Mouse (Mus musculus) brain, embryonic 14.5 days (tissue): ENCODE results near the gene Rasl11b. TPM values are rescaled to one million over a fixed set of nuclear protein-coding genes. Genes with fewer than 3 reads are reported as not detected.

Source experiments
- DNase-seq: peaks from one replicate; pipeline ENCODE4 v3.0.0-alpha.2; 2011; ENCODE audit warnings: low read depth
- CTCF ChIP-seq: fragments of 200-500 bp; IDR thresholded peaks from 2 replicates; pipeline ENCODE4 v1.5.1; 2012; ENCODE audit warnings: inconsistent platforms, mild to moderate bottlenecking, moderate library complexity, borderline replicate concordance; ENCODE audit not compliant: insufficient read depth, insufficient read length; ENCODE audit errors: extremely low read depth
- POLR2A ChIP-seq: fragments of 200-500 bp; IDR thresholded peaks from 2 replicates; pipeline ENCODE4 v1.6.1; 2012; ENCODE audit warnings: mild to moderate bottlenecking, inconsistent platforms, borderline replicate concordance; ENCODE audit not compliant: poor library complexity, insufficient read depth, insufficient read length, severe bottlenecking; ENCODE audit errors: extremely low read depth
- polyA plus RNA-seq: library from polyadenylated mRNA; depleted of rRNA; stranded (reverse); fragments of >200 nt; gene quantifications from 2 replicates; pipeline ENCODE4 v1.2.3, GENCODE M21; 2012

Rasl11b gene
- polyA plus RNA-seq, 1 experiment, result 16.0 TPM

DNA sequence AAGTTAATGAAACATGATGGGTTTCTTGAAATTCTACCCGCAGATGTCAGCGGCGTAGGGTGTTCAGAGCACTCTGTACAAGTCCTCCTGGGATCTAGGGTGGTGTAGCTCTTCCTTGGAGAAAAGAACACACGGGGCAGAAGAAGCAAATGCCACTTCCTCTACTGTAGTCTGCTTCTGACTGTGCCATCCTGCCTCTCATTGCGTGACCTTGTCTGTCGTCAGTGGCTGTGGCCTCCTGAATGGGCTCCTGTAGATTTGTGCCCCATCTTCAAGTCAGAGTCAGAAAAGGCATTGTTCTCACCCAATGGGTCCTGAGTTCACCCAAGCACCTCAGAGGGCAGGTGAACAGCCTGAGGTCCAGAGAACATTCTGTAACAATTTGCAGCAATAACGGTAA, 30.5 kb upstream of the Rasl11b start:
- no peak for TF ChIP-seq POLR2A
- TF ChIP-seq CTCF, result no peak
- DNase-seq, result no peak

DNA sequence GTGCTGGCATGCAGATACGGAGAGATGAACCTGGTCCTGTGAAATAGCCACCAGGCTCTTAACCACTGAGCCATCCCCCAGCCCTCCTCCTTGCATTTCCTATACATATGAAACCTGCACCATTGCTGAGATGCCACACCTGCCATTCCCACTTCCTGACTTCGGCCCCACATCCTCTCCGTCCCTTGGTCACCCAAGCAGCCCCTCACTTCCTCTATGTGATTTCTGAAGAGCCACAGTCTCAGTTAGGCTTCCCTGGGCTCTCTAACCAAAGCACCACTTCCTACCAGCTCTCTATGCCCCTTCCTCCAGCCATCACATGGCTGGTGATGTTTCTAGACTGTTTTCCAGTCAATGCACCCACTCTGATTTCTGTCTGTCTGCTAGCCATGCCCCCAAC, 28.4 kb upstream of the Rasl11b start:
- DNase-seq, result no peak

DNA sequence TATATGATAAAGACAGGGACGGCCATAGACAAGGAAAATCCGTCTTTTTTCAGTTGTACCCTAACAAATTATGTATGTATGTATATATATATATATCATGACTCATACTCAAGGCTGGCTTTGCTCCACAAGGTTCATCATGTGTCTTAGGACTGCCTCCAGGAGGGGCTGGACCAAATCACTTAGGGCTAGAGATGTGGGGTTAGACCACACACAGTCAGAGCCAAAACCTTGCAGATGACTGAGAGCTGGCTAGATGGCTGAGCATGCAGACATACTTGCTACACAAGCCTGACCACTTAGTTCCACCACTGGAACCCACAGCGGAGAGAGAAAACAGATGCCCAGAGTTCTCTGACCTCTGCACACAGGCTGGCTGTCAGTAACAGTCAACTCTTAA, 27.0 kb upstream of the Rasl11b start:
- DNase-seq, result no peak
- no peak for TF ChIP-seq POLR2A
- TF ChIP-seq CTCF, result no peak

More for the DNA sequence above, 28.4 kb upstream of the Rasl11b start:
- no peak for TF ChIP-seq CTCF
- TF ChIP-seq POLR2A, result no peak

DNA sequence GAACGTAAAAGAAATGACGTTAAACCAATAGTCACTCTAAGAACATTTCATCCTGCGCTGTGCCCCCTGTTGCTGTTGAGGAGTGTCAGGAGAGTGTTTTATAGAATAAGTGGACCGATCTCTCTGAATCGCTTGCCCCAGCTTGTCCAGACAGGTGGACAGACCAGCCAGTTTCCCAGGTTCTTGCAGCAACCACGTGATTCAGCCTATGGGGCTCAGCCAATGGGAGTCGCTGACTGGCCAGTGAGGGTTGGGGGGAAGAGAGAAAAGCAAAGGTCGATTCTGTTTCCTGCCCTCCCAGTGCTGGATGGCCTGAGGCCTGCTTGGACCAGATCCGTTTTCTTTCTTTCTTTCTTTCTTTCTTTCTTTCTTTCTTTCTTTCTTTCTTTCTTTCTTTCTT, 23.3 kb upstream of the Rasl11b start:
- DNase-seq, result no peak
- TF ChIP-seq POLR2A (no peak), CTCF (no peak)

DNA sequence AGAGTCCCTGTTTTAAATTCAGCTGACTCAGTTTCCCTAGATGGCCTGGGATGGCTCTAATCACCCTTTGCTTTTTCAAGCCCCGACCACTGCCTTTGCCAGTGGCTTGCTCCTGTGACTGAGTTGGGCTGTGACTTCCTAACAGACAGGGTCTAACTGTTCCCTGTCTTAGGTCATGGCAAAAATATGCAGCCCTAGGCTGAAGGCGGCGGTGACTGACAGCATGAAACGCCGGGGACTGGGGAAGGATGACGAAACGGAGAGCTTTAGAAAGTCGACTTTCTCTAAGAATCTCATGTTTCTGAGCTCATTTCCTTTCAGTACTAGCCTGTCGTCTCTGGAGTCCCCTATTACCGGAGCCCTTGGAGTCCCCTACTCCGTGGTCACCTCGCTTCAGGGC, 22.9 kb upstream of the Rasl11b start:
- TF ChIP-seq POLR2A (no peak), CTCF (no peak)
- DNase-seq, result peak; percentile 69

DNA sequence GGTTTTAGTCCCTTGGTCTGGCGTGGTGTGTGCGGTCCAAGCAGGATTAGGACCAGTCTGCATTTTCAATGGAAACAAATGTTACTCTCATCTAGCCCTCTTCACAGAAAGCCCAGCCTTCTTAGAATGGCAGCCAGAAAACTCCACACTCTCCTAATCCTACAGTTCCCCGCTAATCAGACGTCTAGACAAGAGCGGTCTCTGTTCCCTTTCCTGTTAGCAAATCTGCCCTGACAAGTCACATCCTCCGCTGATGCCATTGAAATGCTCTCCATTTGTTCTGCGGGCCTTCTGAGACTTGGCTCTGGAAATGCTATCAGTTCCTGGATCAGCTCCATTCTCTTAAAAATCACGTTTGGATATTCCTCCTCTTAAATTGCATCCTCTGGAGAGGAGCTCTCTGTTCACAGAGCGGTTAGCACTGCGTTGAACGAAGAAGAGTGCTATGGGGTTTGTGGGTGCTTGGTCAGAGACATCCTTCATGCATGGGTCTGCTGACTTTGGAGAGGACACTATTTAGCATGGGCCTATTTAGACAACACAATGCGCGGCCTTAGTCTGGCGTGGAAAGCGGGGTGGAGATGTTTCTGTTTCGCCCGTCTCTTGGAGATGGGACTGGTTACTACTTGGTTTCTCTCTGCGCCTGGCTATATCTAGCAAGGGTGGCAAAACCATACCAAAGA, 21.8 kb upstream of the Rasl11b start:
- no peak for TF ChIP-seq POLR2A
- peak; percentile 94 for DNase-seq

DNA sequence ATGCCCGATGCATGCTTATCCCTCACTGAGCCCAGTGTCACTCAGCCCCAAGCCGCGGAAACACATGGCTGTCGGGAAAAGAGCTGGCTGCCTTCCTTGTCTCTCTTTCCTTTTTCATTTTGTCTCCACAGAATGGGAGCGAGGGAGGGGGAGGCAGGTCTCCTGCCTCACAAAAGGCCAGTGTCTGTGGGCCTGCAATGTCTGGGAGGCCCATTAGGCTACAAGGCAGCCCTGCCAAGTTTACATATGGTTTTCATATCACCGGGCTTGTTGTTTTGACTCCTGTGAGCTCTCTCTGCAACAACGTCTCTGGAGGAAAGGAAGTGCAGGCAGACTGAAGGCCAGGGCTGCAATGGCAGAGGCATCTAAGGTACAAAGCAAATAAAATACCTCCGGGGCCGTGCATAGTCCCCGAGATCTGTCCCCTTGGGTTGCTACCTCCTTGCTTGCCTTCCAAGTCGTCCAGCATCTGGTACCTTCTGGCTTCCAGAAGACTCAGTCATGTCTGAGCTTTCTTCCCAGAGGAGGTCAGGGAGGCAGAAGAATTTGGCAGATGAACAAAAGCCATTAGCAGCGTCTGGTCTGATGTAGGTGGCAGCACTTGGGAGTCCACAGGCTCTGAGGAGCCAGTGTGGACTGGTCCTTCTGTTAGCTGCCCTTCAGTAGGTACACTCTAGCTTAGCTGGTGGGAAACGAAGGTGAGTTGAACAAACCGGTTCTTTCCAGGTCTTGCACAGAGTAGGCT, 19.4 kb upstream of the Rasl11b start:
- DNase-seq, result peak; percentile 86
- no peak for TF ChIP-seq POLR2A
- TF ChIP-seq CTCF, result no peak

DNA sequence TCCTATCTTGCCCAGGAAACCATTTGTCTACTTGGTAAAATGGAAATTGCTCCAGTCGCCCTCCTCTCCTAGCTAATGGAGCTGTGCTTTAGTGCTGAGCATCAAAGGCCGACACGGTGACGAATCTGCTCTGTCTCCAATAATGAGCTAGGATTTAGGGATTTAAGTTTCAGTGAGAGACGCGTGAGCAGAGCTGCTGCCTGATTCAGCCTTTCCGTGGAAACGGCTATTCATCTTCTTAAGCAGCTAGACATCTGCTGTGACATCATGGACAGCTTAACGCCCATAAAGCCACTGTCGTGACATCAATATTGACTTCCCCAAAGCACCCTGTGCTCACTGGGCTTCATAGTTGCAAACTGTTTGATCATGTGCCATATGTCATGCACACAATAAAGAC, 14.9 kb upstream of the Rasl11b start:
- peak; percentile 80 for DNase-seq

DNA sequence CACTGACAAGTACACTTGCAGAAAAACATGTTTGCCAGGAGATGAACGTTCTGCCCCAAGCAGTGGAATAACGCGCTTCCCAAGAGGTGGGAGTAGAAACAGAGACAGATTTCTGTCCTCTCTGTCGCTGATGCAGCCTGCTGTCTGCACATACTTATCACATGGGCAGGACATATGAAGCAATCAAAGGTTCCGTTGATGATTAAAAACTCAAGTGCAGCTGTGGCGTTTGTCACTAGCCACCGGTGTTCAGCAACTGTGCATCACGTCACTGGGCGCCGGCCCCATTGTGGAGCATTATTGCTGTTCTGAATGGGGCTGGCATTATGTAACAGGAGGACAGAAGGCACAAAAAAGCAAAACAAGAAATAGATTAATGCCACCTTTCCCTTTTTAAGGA, 12.0 kb upstream of the Rasl11b start:
- TF ChIP-seq CTCF, result no peak
- no peak for TF ChIP-seq POLR2A
- peak; percentile 50 for DNase-seq

More for the DNA sequence above, 14.9 kb upstream of the Rasl11b start:
- TF ChIP-seq CTCF (no peak), POLR2A (no peak)

DNA sequence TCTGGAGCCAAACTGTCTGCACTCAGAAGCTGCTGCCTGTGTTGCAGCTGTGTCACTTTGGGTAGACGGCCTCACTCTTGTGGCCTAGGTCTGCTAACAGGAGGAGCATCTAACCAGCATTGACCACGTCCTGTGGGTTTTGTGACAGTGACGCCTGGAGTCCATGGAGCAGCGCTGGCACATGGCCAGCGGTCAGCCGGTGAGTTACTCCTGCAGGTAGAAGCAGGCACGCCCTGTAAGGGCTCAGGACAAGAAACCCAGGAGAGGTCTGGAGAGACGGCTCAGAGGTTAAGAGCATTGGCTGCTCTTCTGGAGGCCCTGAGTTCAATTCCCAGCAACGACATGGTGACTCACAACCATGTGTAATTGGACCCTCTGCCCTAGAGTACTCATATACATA, 10.5 kb upstream of the Rasl11b start:
- TF ChIP-seq CTCF, result no peak
- TF ChIP-seq POLR2A, result no peak
- no peak for DNase-seq

DNA sequence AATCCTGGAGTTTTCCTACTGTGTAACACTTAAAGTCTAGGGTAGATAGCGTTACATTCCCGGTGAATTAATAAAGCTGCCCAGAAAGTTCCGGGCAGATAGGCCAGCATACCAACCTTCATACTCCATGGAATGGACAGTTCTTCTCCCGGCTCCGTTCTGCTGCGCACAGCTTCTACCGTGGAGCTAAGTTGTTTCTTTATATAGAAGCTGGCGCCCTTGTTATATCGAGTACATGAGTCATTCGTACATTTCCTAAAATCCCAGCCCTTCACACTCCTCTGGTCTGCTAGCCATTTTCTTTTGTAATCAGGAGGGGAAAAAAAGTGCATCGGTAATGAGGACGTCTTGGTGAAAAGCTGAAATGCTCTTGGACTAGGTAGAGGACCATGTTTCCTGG, 7.0 kb upstream of the Rasl11b start:
- DNase-seq, result no peak
- no peak for TF ChIP-seq POLR2A
- TF ChIP-seq CTCF, result no peak

DNA sequence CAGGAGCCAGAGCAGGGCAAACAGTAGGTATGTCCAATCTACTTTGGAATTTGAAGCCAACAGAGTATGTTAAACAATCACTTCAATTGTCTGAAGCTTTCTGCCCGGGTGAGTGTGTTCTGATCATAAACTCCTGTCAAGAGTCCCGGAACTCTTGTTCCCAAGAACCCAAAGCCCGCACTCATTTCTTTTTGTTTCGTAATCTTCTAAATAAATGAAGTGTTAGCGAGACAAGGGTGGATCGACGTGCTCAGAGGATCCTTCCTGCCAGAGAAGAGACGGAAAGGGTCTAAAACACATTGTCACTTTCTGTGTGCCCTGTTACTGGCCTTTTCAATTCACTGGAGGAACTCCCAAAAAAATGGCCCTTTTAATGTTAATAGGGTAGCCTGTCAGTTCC, 6.2 kb upstream of the Rasl11b start:
- TF ChIP-seq POLR2A (no peak), CTCF (no peak)
- DNase-seq, result no peak
